Mouse (Mus musculus): ENCODE data around the gene Armh3.

Gene Armh3

DNA sequence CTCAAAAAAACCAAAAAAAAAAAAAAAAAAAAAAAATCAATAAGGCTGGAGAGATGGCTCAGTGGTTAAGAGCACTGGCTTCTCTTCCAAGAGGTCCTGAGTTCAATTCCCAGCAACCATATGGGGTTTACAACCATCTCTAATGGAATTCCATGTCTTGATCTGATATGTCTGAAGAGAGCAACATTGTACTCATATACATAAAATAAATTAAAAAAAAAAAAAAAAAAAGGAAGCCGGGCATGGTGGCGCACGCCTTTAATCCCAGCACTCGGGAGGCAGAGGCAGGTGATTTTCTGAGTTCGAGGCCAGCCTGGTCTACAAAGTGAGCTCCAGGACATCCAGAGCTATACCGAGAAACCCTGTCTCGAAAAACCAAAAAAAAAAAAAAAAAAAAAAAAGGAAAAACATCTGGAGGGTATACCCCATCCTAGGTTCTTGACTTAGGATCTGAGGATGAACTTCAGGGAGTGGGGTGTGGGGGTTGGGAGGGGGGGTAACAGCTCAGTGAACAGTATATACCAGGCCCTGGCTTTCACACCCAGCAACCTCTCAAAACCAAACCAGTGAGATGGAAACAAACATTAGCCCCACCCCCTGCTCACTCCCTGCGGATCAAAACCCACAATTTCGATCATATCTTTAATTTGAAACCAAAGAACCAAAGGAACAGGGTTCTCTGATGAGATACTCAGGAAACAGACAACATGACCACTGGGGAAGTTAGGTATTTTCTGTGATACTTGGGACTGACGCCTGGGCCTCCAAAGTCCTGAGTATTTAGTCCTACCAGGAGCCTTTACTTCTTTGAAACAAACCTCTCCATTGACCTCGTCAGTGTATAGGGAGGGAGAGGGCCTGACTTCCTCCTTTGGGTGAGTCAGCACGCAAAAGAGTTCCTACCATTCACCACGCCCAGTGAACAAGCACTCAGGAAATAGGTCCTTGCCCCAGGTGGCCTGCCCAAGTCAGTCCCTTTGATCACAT is 208.1 kb downstream of the Armh3 start:
- peak; percentile 90 for DNase-seq (ENCODE audit: low read depth, low spot score)

DNA sequence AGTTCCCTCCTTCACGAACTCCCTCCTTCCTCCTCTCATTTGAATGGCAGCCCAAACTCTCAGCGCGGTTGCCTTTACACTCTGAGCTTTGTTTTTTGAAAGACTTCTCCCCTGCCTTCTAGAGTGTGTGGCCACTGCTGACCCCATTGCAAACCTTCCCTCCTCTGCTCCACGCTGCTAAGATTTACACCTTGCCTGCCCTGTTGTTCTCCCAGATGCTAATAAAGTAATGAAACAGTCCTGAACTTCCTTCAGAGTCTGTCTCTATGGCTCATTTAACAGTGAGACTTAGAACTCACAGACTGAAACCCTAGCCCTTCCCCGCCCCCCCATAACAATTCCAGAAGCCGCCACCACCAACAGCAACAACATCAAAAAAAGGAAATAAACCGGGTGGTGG is 208.9 kb downstream of the Armh3 start:
- DNase-seq (ENCODE audit: low read depth, low spot score): no peak

DNA sequence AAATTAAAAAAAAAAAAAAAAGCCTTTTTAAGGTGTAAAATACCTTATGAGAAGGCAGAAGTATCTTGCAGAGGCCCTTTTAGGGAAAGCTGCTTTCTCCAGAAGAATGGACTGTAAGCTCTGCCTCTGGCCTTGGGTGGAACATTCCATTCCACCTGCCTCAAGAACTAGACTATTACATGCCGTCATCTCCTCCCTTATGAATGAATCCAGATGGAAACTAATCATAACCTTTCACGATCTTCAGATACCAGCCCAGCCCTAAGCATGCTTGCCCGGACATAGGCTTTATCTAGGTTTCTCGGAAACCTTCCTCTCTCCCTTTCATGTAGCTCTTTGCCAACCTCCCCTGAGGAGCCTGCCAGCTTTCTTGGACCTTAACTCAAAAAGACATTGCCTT is 210.0 kb downstream of the Armh3 start:
- DNase-seq (ENCODE audit: low read depth, low spot score): no peak

DNA sequence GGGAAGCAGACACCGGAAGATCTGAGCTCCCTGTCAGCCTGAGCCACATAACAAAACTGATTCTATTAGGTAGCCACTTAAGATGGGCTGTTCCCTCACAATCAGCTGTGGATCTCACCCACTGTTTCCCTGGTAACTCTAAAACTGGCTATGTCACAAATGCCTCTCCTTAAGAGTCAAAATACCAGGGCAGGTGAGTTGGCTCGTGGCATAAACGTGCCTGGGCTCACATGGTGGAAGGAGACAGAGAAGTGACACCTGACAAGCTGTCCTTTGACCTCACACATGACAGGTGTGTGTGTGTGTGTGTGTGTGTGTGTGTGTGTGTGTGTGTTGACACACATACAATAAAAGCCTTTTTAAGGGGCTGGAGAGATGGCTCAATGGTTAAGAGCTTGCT is 210.8 kb downstream of the Armh3 start:
- no peak for DNase-seq (ENCODE audit: low read depth, low spot score)

DNA sequence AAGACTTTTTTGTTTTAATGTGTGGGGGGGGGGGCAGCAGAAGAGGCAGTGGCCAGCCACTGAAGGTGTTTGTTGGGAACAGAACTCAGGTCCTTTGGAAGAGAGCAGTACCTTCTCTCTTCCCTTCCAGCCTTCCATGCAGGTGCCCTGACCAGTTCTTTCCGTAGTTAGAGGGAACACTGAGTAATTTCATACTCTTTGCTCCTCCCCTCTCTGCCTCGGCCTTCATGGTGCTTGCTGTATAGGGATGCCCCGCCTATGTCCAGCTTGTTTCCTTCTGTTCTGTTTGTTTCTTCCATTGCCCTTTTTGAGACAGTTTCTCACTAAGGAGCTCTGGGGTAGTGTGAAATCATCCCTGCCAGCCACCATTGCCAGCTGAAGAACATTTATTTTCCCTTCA is 212.8 kb downstream of the Armh3 start:
- no peak for DNase-seq (ENCODE audit: low read depth, low spot score)

DNA sequence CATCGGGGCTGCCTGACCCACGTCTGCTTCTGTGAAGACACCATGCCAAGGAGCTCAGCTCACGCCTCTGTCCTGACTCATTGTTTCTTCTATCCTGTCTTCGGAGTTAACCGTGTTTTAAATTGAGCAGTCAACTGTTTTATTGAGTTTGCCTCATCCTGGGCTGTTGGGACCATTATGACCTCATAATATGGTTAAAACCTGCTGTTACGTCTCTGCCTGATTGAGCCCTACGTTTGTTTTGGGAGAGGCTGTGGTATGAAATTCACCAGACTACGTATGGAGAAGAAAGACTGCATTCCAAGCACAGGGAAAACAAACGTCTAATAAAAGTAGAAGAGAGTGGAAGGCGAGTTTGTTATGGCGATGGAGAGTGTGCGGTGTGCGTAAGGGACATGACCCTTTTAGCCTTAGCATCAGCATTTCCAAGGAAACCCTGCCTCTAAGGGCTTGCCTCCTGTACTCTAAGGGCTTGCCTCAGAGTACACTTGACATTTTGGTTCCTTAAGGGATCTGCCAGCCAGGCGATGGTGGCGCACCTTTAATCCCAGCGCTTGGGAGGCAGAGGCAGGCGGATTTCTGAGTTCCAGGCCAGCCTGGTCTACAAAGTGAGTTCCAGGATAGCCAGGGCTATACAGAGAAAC is 214.2 kb downstream of the Armh3 start:
- no peak for DNase-seq (ENCODE audit: low read depth, low spot score)

DNA sequence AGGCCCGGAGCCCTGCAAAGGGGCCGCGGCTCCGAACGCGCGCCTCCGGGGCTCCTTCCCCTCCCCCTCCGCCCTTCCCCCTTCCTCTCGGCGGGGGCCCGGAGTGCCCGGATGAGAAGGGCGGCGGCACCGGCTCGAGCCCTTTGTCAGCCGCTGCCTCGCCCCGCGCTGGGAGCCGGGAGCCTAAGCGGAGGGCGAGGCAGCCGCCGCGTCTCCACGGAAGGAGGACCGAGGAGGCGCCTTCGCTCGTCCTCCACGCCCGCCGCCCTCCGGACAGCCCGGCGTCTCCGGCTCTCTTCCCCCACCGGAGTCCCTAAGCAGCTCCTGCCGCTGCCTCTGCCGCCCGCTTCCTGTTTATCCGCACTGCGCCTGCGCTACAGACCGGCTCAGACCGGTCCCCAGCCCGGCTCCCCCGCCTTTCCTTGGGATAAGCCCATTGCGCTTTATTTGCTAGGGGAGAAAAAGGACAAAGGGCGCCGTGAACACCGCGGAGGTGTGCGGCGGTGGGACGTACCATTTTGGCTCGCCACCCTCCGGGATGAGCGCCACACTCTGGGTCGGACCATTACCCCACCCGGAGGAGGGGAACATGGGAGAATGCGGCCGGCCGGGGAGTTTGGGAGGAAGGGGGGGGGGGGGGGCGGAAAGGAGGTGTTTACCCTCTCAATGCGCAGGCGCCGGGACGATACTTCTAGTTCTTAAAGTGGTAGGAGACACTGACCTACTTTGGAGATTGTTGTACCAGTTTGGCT is 214.9 kb downstream of the Armh3 start, which contains the start of gene Mgea5:
TSS of gene Mgea5 (minus strand) at position 657 of the 752 bp plus-strand sequence.
- peak; percentile 100 for DNase-seq (ENCODE audit: low read depth, low spot score)

DNA sequence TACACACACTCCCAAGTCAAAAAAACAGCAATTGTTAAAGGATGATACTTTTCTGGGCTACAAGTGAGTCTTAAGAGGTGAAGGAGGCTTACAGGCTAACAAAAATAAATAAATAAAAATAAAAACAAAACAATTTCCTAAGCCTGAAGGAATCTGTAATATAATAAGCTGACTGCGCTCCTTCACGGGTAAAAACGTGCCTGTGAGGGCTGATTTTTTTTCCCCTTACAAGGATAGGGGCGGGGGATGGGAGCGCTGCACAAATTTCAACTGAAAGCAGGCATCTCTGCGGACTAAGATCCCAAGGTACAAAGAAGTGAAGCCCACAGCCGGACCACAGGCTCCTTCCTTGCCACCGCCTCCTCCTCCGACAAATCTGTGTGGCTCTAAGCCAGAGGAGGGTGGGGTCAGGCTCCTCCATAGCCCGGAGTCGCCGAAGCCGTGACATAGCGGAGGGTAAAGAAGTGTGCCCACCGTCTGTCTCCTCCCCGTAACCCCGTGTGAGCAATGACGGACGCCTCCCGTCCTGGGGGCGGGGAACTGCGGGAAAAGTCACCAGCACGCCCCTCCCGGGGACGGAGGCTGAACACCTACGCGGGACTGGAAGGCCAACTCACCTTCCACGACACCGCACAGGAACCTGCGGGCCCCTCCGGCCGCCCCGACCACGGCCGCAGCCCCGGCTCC is 215.8 kb downstream of the Armh3 start:
- DNase-seq (ENCODE audit: low read depth, low spot score): peak; percentile 85

DNA sequence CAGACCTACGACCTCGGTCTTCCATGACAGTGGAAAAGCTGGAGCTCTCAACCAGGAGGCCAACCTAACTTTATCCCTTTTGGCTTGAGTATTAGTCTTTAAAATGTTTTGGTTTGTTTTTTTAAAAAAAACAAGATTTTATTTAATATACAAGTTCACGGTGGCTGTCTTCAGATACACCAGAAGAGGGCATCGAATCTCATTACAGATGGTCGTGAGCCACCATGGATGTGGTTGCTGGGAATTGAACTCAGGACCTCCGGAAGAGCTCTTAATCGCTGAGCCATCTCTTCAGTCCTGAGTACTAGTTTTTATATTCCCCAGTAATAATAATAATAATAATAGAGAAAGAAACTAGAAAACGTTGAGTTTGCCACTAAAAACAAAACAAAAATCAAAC is 216.6 kb downstream of the Armh3 start:
- DNase-seq (ENCODE audit: low read depth, low spot score): no peak

DNA sequence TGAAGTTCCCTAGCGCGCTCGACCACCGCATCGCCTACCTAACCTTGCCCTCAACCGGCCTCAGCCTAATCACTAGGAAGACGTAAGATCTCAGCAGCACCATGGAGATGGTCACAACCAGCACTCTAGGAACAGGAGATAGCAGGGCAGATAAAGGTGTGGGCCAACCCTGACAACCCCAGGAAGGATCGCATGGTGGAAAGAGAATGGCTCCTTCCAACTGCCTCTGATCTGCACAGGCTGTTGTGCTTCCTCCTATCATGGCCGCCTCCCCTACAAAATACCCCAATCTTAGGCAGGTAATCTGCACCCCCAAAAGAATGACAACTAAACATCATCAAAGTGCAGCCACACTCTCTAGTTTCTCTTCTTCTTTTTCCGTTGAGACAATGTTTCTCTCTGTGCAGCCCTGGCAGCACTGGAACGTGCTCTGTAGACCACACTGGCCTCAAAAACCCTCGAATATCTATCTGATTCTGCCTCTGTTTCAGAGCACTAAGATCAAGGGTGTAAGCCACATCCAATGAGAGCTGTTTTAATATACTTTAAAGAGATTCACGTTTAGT is 217.9 kb downstream of the Armh3 start:
- DNase-seq (ENCODE audit: low read depth, low spot score): no peak

DNA sequence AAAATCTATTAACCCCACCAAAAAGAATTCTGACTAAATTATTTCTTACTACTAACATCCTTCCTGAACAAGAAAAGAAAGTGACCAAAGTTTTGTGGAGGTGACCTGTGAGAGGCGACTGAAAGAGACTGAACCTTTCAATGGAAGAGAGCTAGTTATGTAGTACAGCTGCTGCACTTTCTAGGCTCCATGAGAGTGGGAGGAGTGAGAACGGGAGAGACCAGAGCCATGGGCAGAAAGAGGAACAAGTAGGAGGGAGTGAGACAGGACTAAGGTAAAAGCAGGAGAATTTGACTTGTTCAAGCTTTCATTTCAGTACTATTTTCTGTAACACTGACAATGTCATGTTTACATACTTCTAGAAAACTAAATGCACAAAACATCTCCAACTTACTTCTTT is 222.8 kb downstream of the Armh3 start:
- no peak for DNase-seq (ENCODE audit: low read depth, low spot score)

DNA sequence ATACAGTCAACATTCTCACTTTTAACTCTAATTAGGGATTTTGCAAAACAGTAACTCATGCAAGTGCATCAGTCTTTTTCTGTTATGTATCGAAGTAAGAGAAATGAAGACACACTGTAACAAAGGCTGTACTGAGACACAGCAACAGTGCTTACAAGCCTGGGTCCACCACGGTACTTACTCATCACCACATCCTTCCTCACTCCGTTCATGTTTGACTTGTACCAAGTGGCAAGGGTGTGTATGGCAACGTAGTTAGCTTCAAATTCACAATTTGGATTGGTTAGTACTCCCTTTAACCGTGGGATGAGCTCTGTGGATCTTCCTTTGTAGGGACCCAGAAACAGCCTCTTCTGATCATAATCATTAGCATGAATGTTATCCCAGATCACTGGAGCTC is 226.8 kb downstream of the Armh3 start:
- no peak for DNase-seq (ENCODE audit: low read depth, low spot score)
